Mouse (Mus musculus) cortical plate, adult 2 months (tissue): ENCODE data around the gene Zgpat. TPM values are rescaled to one million over a fixed set of nuclear protein-coding genes. Genes with fewer than 3 reads are reported as not detected.

ENCODE experiments used
- H3K27ac ChIP-seq: fragments of 200-500 bp; 2 replicates; pipeline ENCODE4 v1.5.1; 2012; ENCODE audit warnings: low read length, control low read depth, inconsistent platforms; ENCODE audit not compliant: insufficient read depth
- H3K4me1 ChIP-seq: fragments of 200-500 bp; 2 replicates; pipeline ENCODE4 v1.6.1; 2011; ENCODE audit warnings: low read length; ENCODE audit not compliant: control insufficient read depth, insufficient read depth
- H3K4me3 ChIP-seq: fragments of 200-500 bp; 2 replicates; pipeline ENCODE4 v1.5.1; 2011; ENCODE audit warnings: mild to moderate bottlenecking, low read length, control low read depth; ENCODE audit not compliant: insufficient read depth
- CTCF ChIP-seq: fragments of 200-500 bp; IDR thresholded peaks from 2 replicates; pipeline ENCODE4 v1.5.1; 2011; ENCODE audit warnings: mild to moderate bottlenecking, control low read depth, low read length; ENCODE audit not compliant: insufficient read depth; ENCODE audit errors: extremely low read depth
- POLR2A ChIP-seq: fragments of 200-500 bp; IDR thresholded peaks from 2 replicates; pipeline ENCODE4 v1.6.1; 2011; ENCODE audit warnings: mild to moderate bottlenecking, low read length, control low read depth; ENCODE audit not compliant: insufficient read depth; ENCODE audit errors: extremely low read depth
- polyA plus RNA-seq: library from polyadenylated mRNA; depleted of rRNA; stranded (reverse); fragments of >200 nt; gene quantifications from 2 replicates; pipeline ENCODE4 v1.2.3, GENCODE M21; 2012; rRNA removed

Zgpat gene
- polyA plus RNA-seq, result 89.3 and 99.8 TPM in 2 replicates

GRCm38 (mm10) chr2:181364860-181365596 is at the start of gene Zgpat, which contains the start of gene Arfrp1:
TSS of gene Zgpat (plus strand) at chr2:181364928.
TSS of gene Arfrp1 (minus strand) at chr2:181365404.
- H3K27ac ChIP-seq, result peak within 1 kb of the TSS; percentile 52
- H3K4me3 ChIP-seq, result peak within 1 kb of the TSS; percentile 89
- peaks cover 10% of the 10 kb centered on the region for H3K4me1 ChIP-seq
- TF ChIP-seq CTCF (no peak), POLR2A (peak; percentile 36; the same call in 1 of the 2 replicates)

GRCm38 (mm10) chr2:181319248-181320102 is 45.3 kb upstream of the Zgpat start, which contains the start of gene Rtel1:
TSS of gene Rtel1 (plus strand) at chr2:181319739.
- Histone ChIP-seq H3K4me3 (peak within 1 kb of the TSS; percentile 56), H3K27ac (no peak within 1 kb of the TSS), H3K4me1 (no peaks in the 10 kb centered on the region)
- TF ChIP-seq POLR2A (peak; percentile 33; the same call in 1 of the 2 replicates), CTCF (no peak)

GRCm38 (mm10) chr2:181320103-181320499 is 44.6 kb upstream of the Zgpat start:
- H3K27ac ChIP-seq, result no peak overlapping the region
- no peaks in the 10 kb centered on the region for H3K4me1 ChIP-seq
- peak overlapping the region; percentile 56 for H3K4me3 ChIP-seq
- TF ChIP-seq CTCF (no peak), POLR2A (no peak)

- H3K4me1 ChIP-seq, result no peaks in the 10 kb centered on the region
- TF ChIP-seq POLR2A (no peak), CTCF (no peak)
- H3K4me3 ChIP-seq, result no peak overlapping the region
- H3K27ac ChIP-seq, result no peak overlapping the region
Measured at GRCm38 (mm10) chr2:181322136-181322535, 42.6 kb upstream of the Zgpat start.

GRCm38 (mm10) chr2:181326098-181326497 is 38.6 kb upstream of the Zgpat start:
- Histone ChIP-seq H3K27ac (no peak overlapping the region), H3K4me3 (no peak overlapping the region), H3K4me1 (no peaks in the 10 kb centered on the region)
- TF ChIP-seq POLR2A, result no peak
- no peak for TF ChIP-seq CTCF

GRCm38 (mm10) chr2:181332542-181332941 is 32.2 kb upstream of the Zgpat start:
- H3K4me3 ChIP-seq, result no peak overlapping the region
- no peak for TF ChIP-seq POLR2A
- H3K4me1 ChIP-seq, result no peaks in the 10 kb centered on the region
- H3K27ac ChIP-seq, result no peak overlapping the region

GRCm38 (mm10) chr2:181334023-181334422 is 30.7 kb upstream of the Zgpat start:
- TF ChIP-seq CTCF (peak; percentile 58; the same call in 1 of the 2 replicates), POLR2A (no peak)
- H3K27ac ChIP-seq, result no peak overlapping the region
- no peaks in the 10 kb centered on the region for H3K4me1 ChIP-seq
- no peak overlapping the region for H3K4me3 ChIP-seq

GRCm38 (mm10) chr2:181340426-181340825 is 24.3 kb upstream of the Zgpat start:
- H3K4me3 ChIP-seq, result no peak overlapping the region
- H3K27ac ChIP-seq, result no peak overlapping the region
- no peaks in the 10 kb centered on the region for H3K4me1 ChIP-seq
- TF ChIP-seq CTCF (no peak), POLR2A (no peak)

GRCm38 (mm10) chr2:181342766-181343165 is 22.0 kb upstream of the Zgpat start:
- H3K4me1 ChIP-seq, result no peaks in the 10 kb centered on the region
- no peak for TF ChIP-seq CTCF
- no peak for TF ChIP-seq POLR2A
- H3K27ac ChIP-seq, result no peak overlapping the region
- no peak overlapping the region for H3K4me3 ChIP-seq

- no peaks in the 10 kb centered on the region for H3K4me1 ChIP-seq
- no peak for TF ChIP-seq CTCF
- no peak for TF ChIP-seq POLR2A
- no peak overlapping the region for H3K4me3 ChIP-seq
- H3K27ac ChIP-seq, result no peak overlapping the region
Measured at GRCm38 (mm10) chr2:181356780-181357179, 7.9 kb upstream of the Zgpat start.
